Mouse (Mus musculus) forebrain, embryonic 16.5 days (tissue): ENCODE measurements at regions not wholly inside any gene's neighbourhood (a gene's known extent, or its start where the extent isn't known, plus 50 kb on each side); places are given as distances from the start of the nearest gene placed in this dataset. TPM values are rescaled to one million over a fixed set of nuclear protein-coding genes. Genes with fewer than 3 reads are reported as not detected.

Source experiments
- ATAC-seq: fragments of 200-750 bp; cut with Nextera tagmentation; 2 replicates; pipeline ENCODE4 v1.8.0; 2017; ENCODE audit warnings: mild to moderate bottlenecking, moderate library complexity
- H3K27ac ChIP-seq: fragments of 300-500 bp; sonication (generic); 2 replicates; pipeline ENCODE4 v1.5.1; 2014; ENCODE audit warnings: low read length, control low read depth
- H3K27me3 ChIP-seq: fragments of 300-500 bp; sonication (generic); replicated peaks from 2 replicates; pipeline ENCODE4 v1.6.1; 2014; ENCODE audit warnings: low read length; ENCODE audit not compliant: control insufficient read depth, insufficient read depth
- H3K36me3 ChIP-seq: fragments of 300-500 bp; sonication (generic); 2 replicates; pipeline ENCODE4 v1.6.1; 2014; ENCODE audit not compliant: control insufficient read depth, insufficient read depth
- H3K4me1 ChIP-seq: fragments of 300-500 bp; sonication (generic); replicated peaks from 2 replicates; pipeline ENCODE4 v1.6.1; 2014; ENCODE audit warnings: low read length; ENCODE audit not compliant: control insufficient read depth, insufficient read depth
- H3K4me2 ChIP-seq: fragments of 300-500 bp; sonication (generic); 2 replicates; pipeline ENCODE4 v1.6.1; 2014; ENCODE audit warnings: mild to moderate bottlenecking, low read length, control low read depth
- H3K4me3 ChIP-seq: fragments of 300-500 bp; sonication (generic); replicated peaks from 2 replicates; pipeline ENCODE4 v1.5.1; 2014; ENCODE audit warnings: mild to moderate bottlenecking, low read length, control low read depth
- H3K9ac ChIP-seq: fragments of 300-500 bp; sonication (generic); replicated peaks from 2 replicates; pipeline ENCODE4 v1.6.1; 2014; ENCODE audit warnings: low read depth, low read length, control low read depth
- H3K9me3 ChIP-seq: fragments of 300-500 bp; sonication (generic); 2 replicates; pipeline ENCODE4 v1.6.1; 2016; ENCODE audit warnings: low read length; ENCODE audit not compliant: control insufficient read depth
- WGBS: fragments of 180-500 bp; shearing (Covaris S2); extraction: QIAGEN DNeasy Blood & Tissue Kit; methylation state at CpG from one replicate; pipeline ENCODE4 v1.1.7; 2014; 5-methylcytosine and 5-hydroxymethylcytosine counted together
- microRNA counts: library from miRNA; unstranded; fragments of <30 nt; microRNA quantifications from one replicate; lab custom pipeline; 2016
- microRNA-seq: library from miRNA; unstranded; fragments of <30 nt; microRNA quantifications from one replicate; pipeline ENCODE4, GENCODE M21; 2017

DNA sequence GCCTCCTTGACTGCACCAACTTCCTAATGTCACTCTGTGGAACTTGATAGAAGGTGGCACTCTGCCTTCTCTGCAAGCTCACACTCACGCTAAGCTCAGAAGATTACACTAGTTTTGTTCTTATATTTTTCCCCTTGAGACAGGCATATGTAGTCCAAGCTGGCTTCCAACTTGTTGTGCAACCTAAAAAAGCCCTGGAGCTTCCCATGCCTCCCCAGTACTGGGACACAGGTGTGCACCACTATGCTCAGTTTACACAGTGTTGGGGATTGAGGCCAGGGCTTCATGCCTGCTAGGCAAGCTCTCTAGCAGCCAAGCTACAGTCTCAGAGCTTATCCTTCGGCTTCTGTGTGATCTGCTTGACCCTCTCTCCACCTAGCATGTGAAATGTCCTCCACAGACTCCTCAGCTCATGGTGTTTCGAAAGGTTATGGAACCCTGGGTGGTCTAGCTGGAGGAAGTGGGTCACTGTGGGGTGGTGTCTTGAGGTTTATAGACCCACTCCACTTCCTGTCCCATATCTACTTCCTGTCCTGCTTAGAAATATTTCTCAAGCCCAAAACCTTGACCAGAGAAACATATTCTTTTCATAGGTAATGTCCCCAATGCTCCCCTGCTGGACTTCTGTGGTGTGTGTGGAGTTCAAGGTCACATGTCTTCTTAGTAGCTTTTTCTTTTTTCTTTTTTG lies 54.6 kb upstream of the Runx1 start:
- Histone ChIP-seq H3K4me1 (no peaks in the 10 kb centered on the region), H3K4me3 (no peak overlapping the region), H3K36me3 (no peaks in the 10 kb centered on the region), H3K9me3 (no peaks in the 10 kb centered on the region), H3K27me3 (no peaks in the 10 kb centered on the region), H3K9ac (no peak overlapping the region), H3K27ac (no peak overlapping the region), H3K4me2 (no peak overlapping the region)
- WGBS, result 90% methylated on average over 3 of the region's 3 CpGs
- ATAC-seq, result no peak

- H3K4me1 ChIP-seq, result no peaks in the 10 kb centered on the region
- H3K9me3 ChIP-seq, result no peaks in the 10 kb centered on the region
- no peak overlapping the region for H3K9ac ChIP-seq
- H3K4me3 ChIP-seq, result no peak overlapping the region
- no peak overlapping the region for H3K27ac ChIP-seq
- no peaks in the 10 kb centered on the region for H3K27me3 ChIP-seq
- WGBS, result 91% methylated on average over 10 of the region's 10 CpGs
- H3K4me2 ChIP-seq, result no peak overlapping the region
- no peak for ATAC-seq
- no peaks in the 10 kb centered on the region for H3K36me3 ChIP-seq
These were observed 52.1 kb upstream of the Runx1 start for GRCm38 (mm10) chr16:92878081-92878480.

MicroRNA genes in the stretch of these regions (microRNA counts, 519-probe panel; counts per million panel counts)
- microRNA mmu-miR-802 (lab: Ali Mortazavi, UCI), result 532 counts per million, percentile 2 among the panel's probes with 10 or more counts

Small RNA genes in the stretch of these regions (microRNA-seq; reads per million reads assigned to microRNA genes)
- gene Gm28003 (not detected), gene Mir802 (1.0 reads per million)
